ENCODE assay signal across 21 mouse cellular contexts in the genomic region with DNA sequence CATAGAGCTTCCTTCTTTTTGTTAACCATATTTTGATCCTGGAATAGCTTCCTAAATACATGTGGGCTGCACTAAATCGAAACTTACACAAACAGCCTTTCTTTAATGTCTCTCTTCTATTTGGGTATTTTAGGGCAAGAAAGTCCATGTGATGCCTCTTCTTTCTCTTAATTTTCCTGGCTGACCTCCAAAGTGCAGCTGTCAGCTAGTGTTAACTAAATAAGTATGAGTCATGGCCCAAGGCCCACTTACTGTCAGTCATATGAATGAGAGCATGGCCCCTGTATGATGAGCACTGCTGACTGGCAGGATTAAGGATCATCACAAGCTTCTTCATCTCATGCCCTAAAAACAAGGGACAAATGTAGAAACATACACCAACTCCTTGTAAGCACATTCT.
DNase-seq lines count a peak whose midpoint lies in the region; ATAC-seq and TF ChIP-seq lines count a peak whose summit lies in the region.
"Had no signal": no experiment of that assay in that cellular context is flagged by ENCODE, and none has a peak within 500 bp of the region (broad histone marks: within the 10 kb centered on the region; RNA-seq: fewer than 3 reads in every experiment).

No protein-coding gene starts in this region.

- H3K4me1 ChIP-seq in heart, embryonic 16.5 days (ENCODE audit: control insufficient read depth, insufficient read depth, low read length): peaks cover 3% of the 10 kb centered on the region; the same call in 1 of the 2 replicates
- H3K4me1 ChIP-seq in heart, embryonic 10.5 days: no peaks in the 10 kb centered on the region
- H3K4me1 ChIP-seq in lung, embryonic 16.5 days (replicated peaks; ENCODE audit: control insufficient read depth, insufficient read depth, low read length): no peaks in the 10 kb centered on the region
- no peaks in the 10 kb centered on the region for H3K4me1 ChIP-seq in lung, adult 2 months (ENCODE audit: control insufficient read depth, insufficient read depth, low read length)
- H3K4me1 ChIP-seq: kidney, embryonic 15.5 days; limb, embryonic 13.5 days; megakaryocyte, embryonic 14.5 days; neural tube, embryonic 13.5 days had no signal

- no peak overlapping the region for H3K4me3 ChIP-seq in heart, embryonic 16.5 days (ENCODE audit: low read length)
- no peak overlapping the region for H3K4me3 ChIP-seq in heart, embryonic 10.5 days
- H3K4me3 ChIP-seq in lung, embryonic 16.5 days (ENCODE audit: low read length): no peak overlapping the region
- H3K4me3 ChIP-seq in lung, adult 2 months (replicated peaks; ENCODE audit: extremely low read depth, low read depth, low read length): no peak overlapping the region
- H3K4me3 ChIP-seq: forebrain, embryonic 15.5 days; heart, embryonic 13.5 days; kidney, embryonic 15.5 days; layer of hippocampus, adult 2 months; limb, embryonic 13.5 days; megakaryocyte, embryonic 14.5 days; neural tube, embryonic 13.5 days had no signal

- no peak overlapping the region for H3K27ac ChIP-seq in heart, embryonic 16.5 days (ENCODE audit: low read length)
- no peak overlapping the region for H3K27ac ChIP-seq in heart, embryonic 10.5 days
- H3K27ac ChIP-seq in lung, embryonic 16.5 days (ENCODE audit: low read length): no peak overlapping the region
- H3K27ac ChIP-seq: forebrain, embryonic 15.5 days; heart, embryonic 13.5 days; kidney, embryonic 15.5 days; layer of hippocampus, adult 2 months; limb, embryonic 13.5 days; liver, embryonic 14.5 days; neural tube, embryonic 13.5 days had no signal

- H3K9ac ChIP-seq in heart, embryonic 16.5 days (ENCODE audit: low read length): no peak overlapping the region
- H3K9ac ChIP-seq in lung, embryonic 16.5 days (ENCODE audit: low read length): no peak overlapping the region
- H3K9ac ChIP-seq: forebrain, embryonic 15.5 days; heart, embryonic 13.5 days; kidney, embryonic 15.5 days; limb, embryonic 13.5 days; liver, embryonic 14.5 days; neural tube, embryonic 13.5 days had no signal

- no peak overlapping the region for H3K4me2 ChIP-seq in heart, embryonic 16.5 days (ENCODE audit: low read depth, low read length)
- H3K4me2 ChIP-seq in lung, embryonic 16.5 days (ENCODE audit: low read depth, low read length): no peak overlapping the region
- H3K4me2 ChIP-seq: forebrain, embryonic 15.5 days; heart, embryonic 13.5 days; kidney, embryonic 15.5 days; limb, embryonic 13.5 days; neural tube, embryonic 13.5 days had no signal

- TF ChIP-seq POLR2A in lung, adult 2 months (IDR thresholded peaks at IDR 0.05; ENCODE audit: borderline replicate concordance, extremely low read depth, low read depth, low read length): no peak

- peak; percentile 45; the same call in 1 of the 2 replicates for ATAC-seq in heart, embryonic 16.5 days (replicated peaks; ENCODE audit: extremely low read depth, insufficient read depth, low FRiP score)
- peak; percentile 72; the same call in 1 of the 2 replicates for ATAC-seq in lung, embryonic 16.5 days (ENCODE audit: low read depth)
- ATAC-seq: forebrain, embryonic 15.5 days; inflammation-experienced regulatory T-cells, adult 6 months had no signal

- no peaks in the 10 kb centered on the region for H3K9me3 ChIP-seq in heart, embryonic 16.5 days (replicated peaks; ENCODE audit: control insufficient read depth, low read length)
- H3K9me3 ChIP-seq in heart, embryonic 10.5 days: no peaks in the 10 kb centered on the region
- H3K9me3 ChIP-seq in lung, embryonic 16.5 days (ENCODE audit: control insufficient read depth, low read length): no peaks in the 10 kb centered on the region
- H3K9me3 ChIP-seq: forebrain, embryonic 15.5 days; heart, embryonic 13.5 days; kidney, embryonic 15.5 days; limb, embryonic 13.5 days; megakaryocyte, embryonic 14.5 days; neural tube, embryonic 13.5 days had no signal

- WGBS in heart, embryonic 16.5 days: 56% methylated on average over 1 of the region's 1 CpGs
- WGBS in heart, embryonic 10.5 days: 76% methylated on average over 1 of the region's 1 CpGs
- WGBS in lung, embryonic 16.5 days: 34% methylated on average over 1 of the region's 1 CpGs
- WGBS in lung, adult 2 months: 51% methylated on average over 1 of the region's 1 CpGs

- DNase-seq in heart, embryonic 10.5 days (ENCODE audit: low spot score): no peak
- DNase-seq in lung, adult 2 months: no peak
- DNase-seq in NIH3T3 (ENCODE audit: low read depth): peak; percentile 51
- DNase-seq in lung, postnatal 36 days: peak; percentile 0
- DNase-seq in yolk sac, embryonic 10.5 days (ENCODE audit: low spot score): no peak
- DNase-seq in layer of hippocampus, postnatal 25 days (ENCODE audit: extremely low spot score in 1 of 2, low spot score in 1 of 2): no peak
- DNase-seq: adrenal gland, adult 2 months; cerebellum, adult 11-12 months; heart, postnatal 4 days; thymus, postnatal 36 days had no signal

- H3K36me3 ChIP-seq in heart, embryonic 16.5 days (ENCODE audit: control insufficient read depth, insufficient read depth): no peaks in the 10 kb centered on the region
- H3K36me3 ChIP-seq in heart, embryonic 10.5 days: no peaks in the 10 kb centered on the region
- H3K36me3 ChIP-seq in lung, embryonic 16.5 days (ENCODE audit: control insufficient read depth, insufficient read depth, low read length): no peaks in the 10 kb centered on the region
- H3K36me3 ChIP-seq: forebrain, embryonic 15.5 days; heart, embryonic 13.5 days; kidney, embryonic 15.5 days; limb, embryonic 13.5 days; neural tube, embryonic 13.5 days had no signal

- TF ChIP-seq CTCF in lung, adult 2 months (IDR thresholded peaks at IDR 0.05; ENCODE audit: insufficient read depth, low read length): no peak

- no peaks in the 10 kb centered on the region for H3K27me3 ChIP-seq in heart, embryonic 16.5 days (ENCODE audit: control insufficient read depth, insufficient read depth, low read length)
- H3K27me3 ChIP-seq in heart, embryonic 10.5 days (ENCODE audit: insufficient read depth, poor library complexity, severe bottlenecking): no peaks in the 10 kb centered on the region
- no peaks in the 10 kb centered on the region for H3K27me3 ChIP-seq in lung, embryonic 16.5 days (ENCODE audit: control insufficient read depth, insufficient read depth, low read depth, low read length)
- H3K27me3 ChIP-seq: forebrain, embryonic 15.5 days; heart, embryonic 13.5 days; kidney, embryonic 15.5 days; limb, embryonic 13.5 days; megakaryocyte, embryonic 14.5 days; neural tube, embryonic 13.5 days had no signal

Comparison
In these comparisons a context has a peak if more than half of its experiments do, and no peak if none do; other contexts are left out.
1. DNase-seq: peak in NIH3T3 (single experiment) and lung, postnatal 36 days (single experiment); none in heart, embryonic 10.5 days (single experiment), lung, adult 2 months (single experiment), yolk sac, embryonic 10.5 days (single experiment) and layer of hippocampus, postnatal 25 days (0 of 2).